Mouse (Mus musculus): ENCODE results near the gene Pacsin2.

GRCm38 (mm10) chr15:83491891-83492290 is 27.5 kb upstream of the Pacsin2 start:
- TF ChIP-seq CTCF (IDR thresholded peaks at IDR 0.05; ENCODE audit: borderline replicate concordance, insufficient read depth, low read depth, low read length) (no peak), POLR2A (IDR thresholded peaks at IDR 0.05; ENCODE audit: borderline replicate concordance, insufficient read depth, low read length) (no peak)

Data from cerebellum, adult 2 months (tissue).